16 mouse cellular contexts compared by ENCODE assay signal in genomic region chr4:84119616-84120015, GRCm38 (mm10).
DNase-seq lines count a peak whose midpoint lies in the region; ATAC-seq and TF ChIP-seq lines count a peak whose summit lies in the region.
"Had no signal": no experiment of that assay in that cellular context is flagged by ENCODE, and none has a peak within 500 bp of the region (broad histone marks: within the 10 kb centered on the region; RNA-seq: fewer than 3 reads in every experiment).

No protein-coding gene starts in this region.

- H3K9ac ChIP-seq in hindbrain, postnatal 0 days (replicated peaks; ENCODE audit: low read length) = no peak overlapping the region
- H3K9ac ChIP-seq in neural tube, embryonic 14.5 days (replicated peaks; ENCODE audit: low read depth, low read length) = 0 out of 2 replicates have a peak overlapping the region, but pooled peaks have one; percentile 11
- no peak overlapping the region for H3K9ac ChIP-seq in neural tube, embryonic 15.5 days (replicated peaks)
- H3K9ac ChIP-seq in limb, embryonic 13.5 days = no peak overlapping the region
- no peak overlapping the region for H3K9ac ChIP-seq in intestine, embryonic 15.5 days
- H3K9ac ChIP-seq: heart, embryonic 15.5 days; limb, embryonic 15.5 days; neural tube, embryonic 12.5 days had no signal

- ATAC-seq in hindbrain, postnatal 0 days = no peak
- no peak for ATAC-seq in neural tube, embryonic 14.5 days (ENCODE audit: low read depth)
- no peak for ATAC-seq in neural tube, embryonic 15.5 days (ENCODE audit: low FRiP score)
- no peak for ATAC-seq in limb, embryonic 13.5 days (ENCODE audit: low FRiP score, low read depth)
- no peak for ATAC-seq in intestine, embryonic 15.5 days
- ATAC-seq: forebrain, embryonic 16.5 days; intestine, postnatal 0 days; Patski had no signal

- H3K27me3 ChIP-seq in hindbrain, embryonic 10.5 days (ENCODE audit: insufficient read depth, poor library complexity, severe bottlenecking) = peaks cover 3% of the 10 kb centered on the region; the same call in 1 of the 2 replicates
- H3K27me3 ChIP-seq in hindbrain, postnatal 0 days (ENCODE audit: insufficient read depth, low read length) = no peaks in the 10 kb centered on the region
- H3K27me3 ChIP-seq in neural tube, embryonic 14.5 days (ENCODE audit: control insufficient read depth, insufficient read depth, low read length) = no peaks in the 10 kb centered on the region
- H3K27me3 ChIP-seq in neural tube, embryonic 15.5 days (replicated peaks) = no peaks in the 10 kb centered on the region
- peaks cover 6% of the 10 kb centered on the region; the same call in 1 of the 2 replicates for H3K27me3 ChIP-seq in limb, embryonic 13.5 days
- no peaks in the 10 kb centered on the region for H3K27me3 ChIP-seq in intestine, embryonic 15.5 days (replicated peaks)
- H3K27me3 ChIP-seq: heart, embryonic 15.5 days; limb, embryonic 15.5 days; neural tube, embryonic 12.5 days; Patski had no signal

- no peak for TF ChIP-seq CTCF in hindbrain, postnatal 0 days (IDR thresholded peaks at IDR 0.05; ENCODE audit: low read depth)

- H3K4me2 ChIP-seq in hindbrain, postnatal 0 days (ENCODE audit: low read depth, low read length) = no peak overlapping the region
- H3K4me2 ChIP-seq in neural tube, embryonic 14.5 days (ENCODE audit: low read depth, low read length) = no peak overlapping the region
- no peak overlapping the region for H3K4me2 ChIP-seq in neural tube, embryonic 15.5 days
- H3K4me2 ChIP-seq in limb, embryonic 13.5 days (replicated peaks) = 0 out of 2 replicates have a peak overlapping the region, but pooled peaks have one; percentile 11
- no peak overlapping the region for H3K4me2 ChIP-seq in intestine, embryonic 15.5 days (replicated peaks)
- H3K4me2 ChIP-seq: heart, embryonic 15.5 days; limb, embryonic 15.5 days; neural tube, embryonic 12.5 days had no signal

- H3K27ac ChIP-seq in hindbrain, embryonic 10.5 days = no peak overlapping the region
- no peak overlapping the region for H3K27ac ChIP-seq in hindbrain, postnatal 0 days
- H3K27ac ChIP-seq in neural tube, embryonic 14.5 days (ENCODE audit: low read depth, low read length) = no peak overlapping the region
- H3K27ac ChIP-seq in neural tube, embryonic 15.5 days (replicated peaks) = no peak overlapping the region
- H3K27ac ChIP-seq in limb, embryonic 13.5 days = peak overlapping the region; percentile 73; the same call in 1 of the 2 replicates
- H3K27ac ChIP-seq in intestine, embryonic 15.5 days = no peak overlapping the region
- H3K27ac ChIP-seq: gastrocnemius, adult 2 months; heart, embryonic 15.5 days; limb, embryonic 15.5 days; neural tube, embryonic 12.5 days; stomach, postnatal 0 days had no signal

- H3K36me3 ChIP-seq in hindbrain, embryonic 10.5 days = no peaks in the 10 kb centered on the region
- no peaks in the 10 kb centered on the region for H3K36me3 ChIP-seq in hindbrain, postnatal 0 days (ENCODE audit: insufficient read depth, low read length)
- no peaks in the 10 kb centered on the region for H3K36me3 ChIP-seq in neural tube, embryonic 14.5 days (ENCODE audit: control insufficient read depth, insufficient read depth, low read length)
- H3K36me3 ChIP-seq in neural tube, embryonic 15.5 days = no peaks in the 10 kb centered on the region
- H3K36me3 ChIP-seq in limb, embryonic 13.5 days = no peaks in the 10 kb centered on the region
- H3K36me3 ChIP-seq in intestine, embryonic 15.5 days = no peaks in the 10 kb centered on the region
- H3K36me3 ChIP-seq: heart, embryonic 15.5 days; limb, embryonic 15.5 days; neural tube, embryonic 12.5 days had no signal

- DNase-seq in hindbrain, embryonic 10.5 days (ENCODE audit: low spot score) = peak; percentile 14
- no peak for DNase-seq in hindbrain, postnatal 0 days (ENCODE audit: low spot score)
- DNase-seq in yolk sac, embryonic 10.5 days (ENCODE audit: low spot score) = no peak
- DNase-seq in cerebellum, postnatal 36 days = no peak
- DNase-seq: gastrocnemius, adult 2 months had no signal

- H3K4me1 ChIP-seq in hindbrain, embryonic 10.5 days (replicated peaks) = peaks cover 31% of the 10 kb centered on the region
- H3K4me1 ChIP-seq in hindbrain, postnatal 0 days (ENCODE audit: insufficient read depth, low read length) = no peaks in the 10 kb centered on the region
- H3K4me1 ChIP-seq in neural tube, embryonic 14.5 days (ENCODE audit: control insufficient read depth, insufficient read depth, low read length) = peaks cover 7% of the 10 kb centered on the region; the same call in 1 of the 2 replicates
- H3K4me1 ChIP-seq in neural tube, embryonic 15.5 days = peaks cover 6% of the 10 kb centered on the region; the same call in 1 of the 2 replicates
- H3K4me1 ChIP-seq in limb, embryonic 13.5 days = peaks cover 36% of the 10 kb centered on the region
- H3K4me1 ChIP-seq in intestine, embryonic 15.5 days (replicated peaks) = no peaks in the 10 kb centered on the region
- H3K4me1 ChIP-seq: heart, embryonic 15.5 days had no signal

- H3K4me3 ChIP-seq in hindbrain, embryonic 10.5 days = no peak overlapping the region
- no peak overlapping the region for H3K4me3 ChIP-seq in hindbrain, postnatal 0 days (ENCODE audit: low read length)
- no peak overlapping the region for H3K4me3 ChIP-seq in neural tube, embryonic 14.5 days (ENCODE audit: low read depth, low read length)
- H3K4me3 ChIP-seq in neural tube, embryonic 15.5 days (replicated peaks) = no peak overlapping the region
- no peak overlapping the region for H3K4me3 ChIP-seq in limb, embryonic 13.5 days
- H3K4me3 ChIP-seq in intestine, embryonic 15.5 days (replicated peaks) = no peak overlapping the region
- H3K4me3 ChIP-seq: gastrocnemius, adult 2 months; heart, embryonic 15.5 days; limb, embryonic 15.5 days; neural tube, embryonic 12.5 days had no signal

- no peaks in the 10 kb centered on the region for H3K9me3 ChIP-seq in hindbrain, embryonic 10.5 days
- H3K9me3 ChIP-seq in hindbrain, postnatal 0 days (ENCODE audit: low read length) = no peaks in the 10 kb centered on the region
- H3K9me3 ChIP-seq in neural tube, embryonic 14.5 days (ENCODE audit: control insufficient read depth, low read length) = no peaks in the 10 kb centered on the region
- H3K9me3 ChIP-seq in neural tube, embryonic 15.5 days (replicated peaks) = no peaks in the 10 kb centered on the region
- H3K9me3 ChIP-seq in limb, embryonic 13.5 days = no peaks in the 10 kb centered on the region
- no peaks in the 10 kb centered on the region for H3K9me3 ChIP-seq in intestine, embryonic 15.5 days
- H3K9me3 ChIP-seq: heart, embryonic 15.5 days; limb, embryonic 15.5 days; neural tube, embryonic 12.5 days had no signal

- 33% methylated on average over 7 of the region's 7 CpGs for WGBS in hindbrain, embryonic 10.5 days
- 42% methylated on average over 7 of the region's 7 CpGs for WGBS in hindbrain, postnatal 0 days
- 19% methylated on average over 7 of the region's 7 CpGs for WGBS in neural tube, embryonic 14.5 days
- WGBS in neural tube, embryonic 15.5 days = 22% methylated on average over 7 of the region's 7 CpGs
- WGBS in limb, embryonic 13.5 days = 8% methylated on average over 7 of the region's 7 CpGs
- 54% methylated on average over 7 of the region's 7 CpGs for WGBS in intestine, embryonic 15.5 days
